Mouse (Mus musculus): ENCODE measurements at regions not wholly inside any gene's neighbourhood (a gene's known extent, or its start where the extent isn't known, plus 50 kb on each side); places are given as distances from the start of the nearest gene placed in this dataset.

GRCm38 (mm10) chr4:72627219-72627930, 225.1 kb downstream of the Aldoart1 start:
- WGBS: 71% methylated on average over 5 of the region's 5 CpGs
- no peak for ATAC-seq (ENCODE audit: low FRiP score)
- Histone ChIP-seq H3K4me3 (replicated peaks; ENCODE audit: low read length) (no peak overlapping the region), H3K27me3 (ENCODE audit: control insufficient read depth, insufficient read depth, low read length) (no peaks in the 10 kb centered on the region), H3K4me2 (replicated peaks) (no peak overlapping the region), H3K4me1 (replicated peaks; ENCODE audit: control insufficient read depth, insufficient read depth, low read length) (no peaks in the 10 kb centered on the region), H3K9me3 (ENCODE audit: control insufficient read depth, low read length) (no peaks in the 10 kb centered on the region), H3K27ac (no peak overlapping the region), H3K9ac (no peak overlapping the region), H3K36me3 (replicated peaks; ENCODE audit: control insufficient read depth, insufficient read depth) (no peaks in the 10 kb centered on the region)
- DNase-seq (ENCODE audit: low spot score): no peak

GRCm38 (mm10) chr4:72605107-72605506, 247.3 kb downstream of the Aldoart1 start:
- no peak overlapping the region for H3K9ac ChIP-seq
- no peak for ATAC-seq (ENCODE audit: low FRiP score)
- no peaks in the 10 kb centered on the region for H3K9me3 ChIP-seq (ENCODE audit: control insufficient read depth, low read length)
- no peaks in the 10 kb centered on the region for H3K4me1 ChIP-seq (replicated peaks; ENCODE audit: control insufficient read depth, insufficient read depth, low read length)
- H3K27ac ChIP-seq: no peak overlapping the region
- H3K27me3 ChIP-seq (ENCODE audit: control insufficient read depth, insufficient read depth, low read length): no peaks in the 10 kb centered on the region
- H3K36me3 ChIP-seq (replicated peaks; ENCODE audit: control insufficient read depth, insufficient read depth): no peaks in the 10 kb centered on the region
- H3K4me3 ChIP-seq (replicated peaks; ENCODE audit: low read length): no peak overlapping the region
- WGBS: 84% methylated on average over 4 of the region's 4 CpGs
- H3K4me2 ChIP-seq (replicated peaks): no peak overlapping the region
- no peak for DNase-seq (ENCODE audit: low spot score)

DNA sequence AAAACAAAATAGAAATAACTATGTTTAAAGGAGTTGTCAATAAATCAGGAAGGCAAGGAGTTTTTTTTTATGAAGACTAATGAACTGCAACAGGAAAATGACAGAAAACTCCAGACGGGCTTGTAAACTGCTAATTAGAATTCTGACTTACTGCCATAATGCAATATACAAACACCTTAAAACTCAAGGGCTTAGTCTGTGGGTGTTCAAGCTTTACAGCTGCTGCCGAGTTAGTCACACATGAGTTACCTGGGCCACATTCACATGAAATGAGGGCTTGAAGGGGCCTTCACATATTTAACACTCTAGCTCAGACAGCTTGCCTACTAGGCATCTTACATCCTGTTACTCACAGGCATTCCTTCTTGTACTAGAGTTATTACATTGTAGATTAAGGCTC, 256.9 kb downstream of the Aldoart1 start:
- no peaks in the 10 kb centered on the region for H3K27me3 ChIP-seq (ENCODE audit: control insufficient read depth, insufficient read depth, low read length)
- H3K4me2 ChIP-seq (replicated peaks): no peak overlapping the region
- DNase-seq (ENCODE audit: low spot score) (no peak), ATAC-seq (ENCODE audit: low FRiP score) (no peak)
- H3K36me3 ChIP-seq (replicated peaks; ENCODE audit: control insufficient read depth, insufficient read depth): no peaks in the 10 kb centered on the region
- no peak overlapping the region for H3K4me3 ChIP-seq (replicated peaks; ENCODE audit: low read length)
- H3K9ac ChIP-seq: no peak overlapping the region
- no peaks in the 10 kb centered on the region for H3K9me3 ChIP-seq (ENCODE audit: control insufficient read depth, low read length)
- no peaks in the 10 kb centered on the region for H3K4me1 ChIP-seq (replicated peaks; ENCODE audit: control insufficient read depth, insufficient read depth, low read length)
- WGBS: 60% methylated on average over 2 of the region's 2 CpGs
- H3K27ac ChIP-seq: no peak overlapping the region

GRCm38 (mm10) chr4:72592129-72592528, 260.3 kb downstream of the Aldoart1 start:
- Histone ChIP-seq H3K9ac (no peak overlapping the region), H3K4me1 (replicated peaks; ENCODE audit: control insufficient read depth, insufficient read depth, low read length) (no peaks in the 10 kb centered on the region), H3K4me3 (replicated peaks; ENCODE audit: low read length) (no peak overlapping the region), H3K4me2 (replicated peaks) (no peak overlapping the region), H3K36me3 (replicated peaks; ENCODE audit: control insufficient read depth, insufficient read depth) (no peaks in the 10 kb centered on the region), H3K27ac (no peak overlapping the region), H3K27me3 (ENCODE audit: control insufficient read depth, insufficient read depth, low read length) (no peaks in the 10 kb centered on the region), H3K9me3 (ENCODE audit: control insufficient read depth, low read length) (no peaks in the 10 kb centered on the region)
- DNase-seq (ENCODE audit: low spot score) (no peak), ATAC-seq (ENCODE audit: low FRiP score) (no peak)
- WGBS: 62% methylated on average over 1 of the region's 1 CpGs

- Histone ChIP-seq H3K4me3 (replicated peaks; ENCODE audit: low read length) (no peak overlapping the region), H3K36me3 (replicated peaks; ENCODE audit: control insufficient read depth, insufficient read depth) (no peaks in the 10 kb centered on the region), H3K4me2 (replicated peaks) (no peak overlapping the region), H3K9ac (no peak overlapping the region), H3K27me3 (ENCODE audit: control insufficient read depth, insufficient read depth, low read length) (no peaks in the 10 kb centered on the region), H3K9me3 (ENCODE audit: control insufficient read depth, low read length) (no peaks in the 10 kb centered on the region), H3K4me1 (replicated peaks; ENCODE audit: control insufficient read depth, insufficient read depth, low read length) (no peaks in the 10 kb centered on the region), H3K27ac (no peak overlapping the region)
- no peak for ATAC-seq (ENCODE audit: low FRiP score)
- 88% methylated on average over 1 of the region's 1 CpGs for WGBS
- DNase-seq (ENCODE audit: low spot score): no peak
Observed at GRCm38 (mm10) chr4:72574946-72575345, 277.5 kb downstream of the Aldoart1 start.

DNA sequence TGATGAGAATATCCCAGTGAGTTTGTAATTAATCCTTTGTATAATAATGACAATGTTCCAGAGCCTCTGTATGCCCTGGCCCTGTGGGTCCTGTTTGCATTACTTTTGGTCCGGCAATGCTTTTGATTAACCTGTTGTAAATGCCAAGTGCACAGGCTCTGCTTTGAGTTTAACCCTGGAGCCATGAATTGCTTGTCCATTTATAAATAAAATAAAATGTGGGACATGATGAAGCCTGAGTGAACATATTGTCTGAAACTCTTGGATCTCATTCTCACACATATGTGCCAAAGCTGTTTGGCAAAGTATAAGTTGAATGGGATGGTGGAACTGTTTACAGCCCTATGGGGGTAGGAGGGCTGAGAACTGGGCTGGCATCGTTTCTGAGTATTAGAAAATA, 280.5 kb downstream of the Aldoart1 start:
- no peaks in the 10 kb centered on the region for H3K9me3 ChIP-seq (ENCODE audit: control insufficient read depth, low read length)
- no peaks in the 10 kb centered on the region for H3K27me3 ChIP-seq (ENCODE audit: control insufficient read depth, insufficient read depth, low read length)
- ATAC-seq (ENCODE audit: low FRiP score) (no peak), DNase-seq (ENCODE audit: low spot score) (no peak)
- no peaks in the 10 kb centered on the region for H3K4me1 ChIP-seq (replicated peaks; ENCODE audit: control insufficient read depth, insufficient read depth, low read length)
- H3K27ac ChIP-seq: no peak overlapping the region
- H3K4me2 ChIP-seq (replicated peaks): no peak overlapping the region
- H3K4me3 ChIP-seq (replicated peaks; ENCODE audit: low read length): no peak overlapping the region
- no peak overlapping the region for H3K9ac ChIP-seq
- no peaks in the 10 kb centered on the region for H3K36me3 ChIP-seq (replicated peaks; ENCODE audit: control insufficient read depth, insufficient read depth)
- WGBS: 55% methylated on average over 2 of the region's 2 CpGs

GRCm38 (mm10) chr4:72565186-72565585, 287.2 kb downstream of the Aldoart1 start:
- Histone ChIP-seq H3K36me3 (replicated peaks; ENCODE audit: control insufficient read depth, insufficient read depth) (no peaks in the 10 kb centered on the region), H3K27ac (no peak overlapping the region), H3K27me3 (ENCODE audit: control insufficient read depth, insufficient read depth, low read length) (no peaks in the 10 kb centered on the region; the same call in 1 of the 2 replicates), H3K4me3 (replicated peaks; ENCODE audit: low read length) (no peak overlapping the region), H3K4me1 (replicated peaks; ENCODE audit: control insufficient read depth, insufficient read depth, low read length) (no peaks in the 10 kb centered on the region), H3K4me2 (replicated peaks) (no peak overlapping the region), H3K9me3 (ENCODE audit: control insufficient read depth, low read length) (no peaks in the 10 kb centered on the region), H3K9ac (no peak overlapping the region)
- no peak for ATAC-seq (ENCODE audit: low FRiP score)
- 95% methylated on average over 3 of the region's 3 CpGs for WGBS
- no peak for DNase-seq (ENCODE audit: low spot score)

DNA sequence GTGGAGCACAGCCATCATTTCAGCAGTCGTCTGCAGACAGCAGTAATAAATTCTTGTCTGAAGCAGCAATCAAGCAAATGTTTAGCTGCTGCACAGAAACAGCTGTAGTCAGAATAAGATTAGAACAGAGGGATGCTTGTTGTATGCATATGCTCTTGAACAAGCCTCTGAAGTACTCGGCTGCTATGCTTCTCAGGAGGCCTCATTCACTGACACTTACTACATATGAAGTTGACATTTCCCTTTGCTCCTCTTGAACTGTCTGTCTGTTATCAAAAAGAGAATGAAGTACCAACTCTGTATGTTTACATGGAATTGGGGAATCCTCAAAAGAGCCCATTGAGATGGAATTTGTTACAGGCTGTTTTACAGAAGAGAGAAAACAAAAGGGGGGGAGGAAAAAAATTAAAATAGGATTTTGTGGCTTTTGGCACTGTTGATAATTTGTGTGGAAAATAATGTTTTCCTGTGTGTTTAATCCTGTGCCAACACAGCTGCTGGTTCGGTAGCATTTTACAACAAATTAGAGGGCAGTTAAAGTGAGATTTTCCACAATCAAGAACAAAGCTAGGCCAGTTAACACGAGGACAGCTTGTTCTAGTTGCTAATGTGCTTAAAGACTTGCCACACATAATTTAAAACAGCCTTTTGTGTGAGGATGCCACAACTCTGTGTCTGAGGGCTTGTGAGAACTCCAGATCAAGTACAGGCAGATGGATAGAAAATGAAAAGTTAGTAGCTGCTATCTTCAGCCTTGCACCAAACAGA, 289.3 kb downstream of the Aldoart1 start:
- H3K27me3 ChIP-seq (ENCODE audit: control insufficient read depth, insufficient read depth, low read length): no peaks in the 10 kb centered on the region; the same call in 1 of the 2 replicates
- H3K27ac ChIP-seq: no peak overlapping the region
- no peak overlapping the region for H3K4me3 ChIP-seq (replicated peaks; ENCODE audit: low read length)
- ATAC-seq (ENCODE audit: low FRiP score) (no peak), DNase-seq (ENCODE audit: low spot score) (no peak)
- H3K36me3 ChIP-seq (replicated peaks; ENCODE audit: control insufficient read depth, insufficient read depth): no peaks in the 10 kb centered on the region
- WGBS: 34% methylated on average over 4 of the region's 4 CpGs
- no peaks in the 10 kb centered on the region for H3K4me1 ChIP-seq (replicated peaks; ENCODE audit: control insufficient read depth, insufficient read depth, low read length)
- H3K9me3 ChIP-seq (ENCODE audit: control insufficient read depth, low read length): no peaks in the 10 kb centered on the region
- no peak overlapping the region for H3K9ac ChIP-seq
- no peak overlapping the region for H3K4me2 ChIP-seq (replicated peaks)

DNA sequence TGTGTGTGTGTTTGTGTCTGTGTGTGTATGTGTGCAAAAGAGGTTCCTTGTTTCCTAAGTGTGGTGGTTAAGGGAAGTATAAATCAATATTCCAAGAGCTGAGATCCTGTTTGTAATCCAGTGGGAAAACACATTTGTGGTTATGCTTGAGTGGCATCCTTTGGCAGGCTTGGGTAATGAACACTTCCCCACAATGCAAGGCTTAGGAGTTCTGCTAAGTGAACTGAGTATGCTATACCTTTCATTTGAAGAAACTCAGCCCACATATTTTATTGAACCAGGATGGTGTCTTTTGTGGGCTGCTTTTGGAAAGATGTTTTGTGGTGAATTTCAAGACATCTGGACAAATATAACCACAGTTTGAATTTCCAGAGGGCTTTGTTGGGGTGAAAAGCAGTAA, 298.2 kb downstream of the Aldoart1 start:
- H3K27ac ChIP-seq: no peak overlapping the region
- H3K4me2 ChIP-seq (replicated peaks): no peak overlapping the region
- no peaks in the 10 kb centered on the region for H3K9me3 ChIP-seq (ENCODE audit: control insufficient read depth, low read length)
- no peak for DNase-seq (ENCODE audit: low spot score)
- no peak overlapping the region for H3K4me3 ChIP-seq (replicated peaks; ENCODE audit: low read length)
- H3K36me3 ChIP-seq (replicated peaks; ENCODE audit: control insufficient read depth, insufficient read depth): no peaks in the 10 kb centered on the region
- ATAC-seq (ENCODE audit: low FRiP score): no peak
- H3K27me3 ChIP-seq (ENCODE audit: control insufficient read depth, insufficient read depth, low read length): no peaks in the 10 kb centered on the region
- no peaks in the 10 kb centered on the region for H3K4me1 ChIP-seq (replicated peaks; ENCODE audit: control insufficient read depth, insufficient read depth, low read length)
- H3K9ac ChIP-seq: no peak overlapping the region

Measured in hindbrain, embryonic 14.5 days (tissue).